Mouse (Mus musculus) spleen, postnatal 4 days (tissue): ENCODE measurements around the gene Frmd4a.
"Not testable (repeated sequence)": the region's sequence is repeated elsewhere in the genome, so short reads cannot be mapped to it uniquely, and the experiment has no call there.

Experiments
- DNase-seq, 2 experiments: peaks; one replicate each; pipeline ENCODE4 v3.0.0; 2022; ENCODE audit warnings: low spot score in 2 of 2

Gene Frmd4a

DNA sequence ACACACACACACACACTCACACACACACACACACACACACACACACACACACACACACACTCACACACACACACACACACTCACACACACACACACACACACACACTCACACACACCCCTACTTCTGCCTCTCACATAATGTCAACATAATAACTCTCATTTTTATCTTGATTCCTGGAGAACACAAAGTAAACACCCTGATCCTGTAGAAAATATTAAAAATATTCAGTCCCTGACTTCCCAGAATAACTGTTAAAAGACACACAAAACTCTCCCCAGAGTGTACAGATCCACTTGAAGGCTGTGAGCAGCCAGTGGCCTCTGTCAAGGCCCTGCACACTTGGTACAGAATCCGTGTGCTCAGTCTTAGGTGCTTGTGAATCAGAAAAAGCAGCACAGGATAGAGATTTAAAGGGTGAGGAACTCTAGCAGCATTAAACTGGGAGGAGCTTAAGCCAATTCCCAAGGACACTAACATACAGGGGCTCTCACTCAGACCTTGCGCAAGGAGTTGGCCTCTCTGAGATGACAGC is 597.6 kb downstream of the Frmd4a start:
- no peak for DNase-seq

DNA sequence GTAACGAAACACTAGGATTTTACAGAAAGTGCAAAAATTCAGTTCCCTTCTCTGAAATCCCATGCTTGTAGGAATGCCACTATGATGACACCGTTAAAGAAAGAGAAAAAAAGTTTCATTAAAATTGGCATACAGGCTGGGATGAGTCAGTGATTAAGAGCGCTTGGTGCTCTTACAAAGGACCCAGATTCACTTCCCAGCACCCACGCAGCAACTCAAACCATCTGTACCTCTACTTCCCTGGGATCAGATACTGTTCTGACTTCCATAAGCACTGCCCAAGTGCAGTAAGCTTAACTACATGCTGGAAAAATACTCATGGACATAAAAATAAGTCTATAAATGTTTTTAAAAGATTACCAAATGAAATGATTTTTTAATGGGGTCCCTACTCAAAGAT is 599.5 kb downstream of the Frmd4a start:
- DNase-seq: no peak

GRCm38 (mm10) chr2:4619126-4619525 is 601.6 kb downstream of the Frmd4a start:
- not testable (repeated sequence) for DNase-seq

GRCm38 (mm10) chr2:4619893-4620593 is 602.5 kb downstream of the Frmd4a start:
- no peak for DNase-seq

GRCm38 (mm10) chr2:4620640-4621401 is 603.3 kb downstream of the Frmd4a start:
- no peak for DNase-seq

- DNase-seq: no peak
Measured at GRCm38 (mm10) chr2:4621471-4621985, 604.0 kb downstream of the Frmd4a start.

DNA sequence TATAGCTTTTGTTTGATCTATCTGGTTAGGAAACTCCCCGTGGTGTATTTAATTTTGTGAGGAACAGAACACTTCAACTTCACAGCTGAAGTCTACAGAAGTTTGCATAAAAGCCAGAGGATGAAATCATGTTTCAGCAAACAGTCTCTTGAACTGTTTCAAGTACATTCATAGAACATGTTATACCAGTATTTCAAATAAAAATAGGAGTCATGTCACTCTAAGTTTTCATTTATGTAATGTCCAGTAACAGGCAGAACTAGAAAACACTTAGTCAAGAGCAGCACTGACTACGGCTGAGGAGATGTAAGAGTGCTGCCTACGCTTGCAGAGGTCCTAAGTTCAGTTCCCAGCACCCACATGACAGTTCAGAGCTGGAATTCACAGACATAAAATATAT is 609.4 kb downstream of the Frmd4a start:
- no peak for DNase-seq

DNA sequence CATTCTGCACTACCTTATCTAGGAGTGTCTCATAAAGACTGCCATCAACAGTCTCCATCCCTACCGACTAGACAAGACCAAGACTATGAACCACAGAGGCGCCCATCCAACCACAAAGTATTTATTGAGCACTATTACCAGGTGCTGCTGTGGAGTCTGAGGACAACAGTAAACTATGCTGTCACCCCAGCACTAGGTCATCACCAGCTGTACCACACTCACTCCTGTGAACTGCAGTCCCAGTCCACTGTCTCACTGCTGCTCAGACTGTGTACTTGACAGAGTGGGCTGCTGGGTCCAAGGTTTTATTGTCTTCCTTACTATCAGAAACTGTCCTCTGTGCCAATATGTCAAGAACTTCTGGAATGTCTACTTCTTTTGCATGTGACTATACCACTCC is 611.4 kb downstream of the Frmd4a start:
- no peak for DNase-seq

GRCm38 (mm10) chr2:4629470-4629869 is 612.0 kb downstream of the Frmd4a start:
- DNase-seq: no peak

GRCm38 (mm10) chr2:4630197-4630835 is 612.8 kb downstream of the Frmd4a start:
- DNase-seq: no peak

- no peak for DNase-seq
Measured at GRCm38 (mm10) chr2:4635804-4636203, 618.3 kb downstream of the Frmd4a start.

GRCm38 (mm10) chr2:4636656-4637055 is 619.1 kb downstream of the Frmd4a start:
- DNase-seq: no peak

DNA sequence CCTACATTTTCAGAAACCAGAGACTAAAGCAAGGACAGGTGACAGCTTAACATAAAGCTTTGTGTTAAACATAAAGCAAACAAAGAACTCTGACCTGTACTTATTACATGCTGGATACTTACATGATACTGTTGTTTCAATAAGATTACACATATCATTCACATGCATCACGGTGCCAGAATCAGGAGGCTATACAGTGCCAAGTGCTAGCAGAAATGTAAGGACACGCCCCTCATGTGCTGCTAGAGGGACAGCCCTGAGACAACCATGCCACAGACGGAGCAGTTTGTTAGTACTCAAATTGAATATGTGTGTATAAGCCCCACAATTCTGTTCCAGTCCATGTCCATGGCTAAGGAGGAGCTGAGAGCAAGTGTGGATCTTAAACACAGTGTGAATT is 620.7 kb downstream of the Frmd4a start:
- DNase-seq: no peak

DNA sequence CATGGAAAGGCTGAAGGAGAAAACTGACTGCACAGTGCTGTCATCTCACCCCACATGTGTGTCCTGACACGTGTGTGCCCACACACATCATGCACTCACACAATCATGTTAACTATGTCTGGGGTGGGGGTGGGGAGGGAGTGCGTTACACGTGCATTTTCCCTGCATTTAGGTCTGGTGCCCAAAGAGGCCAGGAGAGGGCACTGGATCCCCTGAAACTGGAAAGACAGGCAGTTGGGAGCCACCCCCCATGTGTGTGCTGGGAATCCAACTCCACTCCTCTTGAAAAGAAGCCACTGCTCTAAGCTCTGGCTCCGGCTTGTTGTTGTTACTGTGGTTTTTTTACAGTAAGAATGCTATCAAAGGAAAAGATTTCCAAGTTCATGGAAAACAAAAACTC is 627.5 kb downstream of the Frmd4a start:
- no peak for DNase-seq

- no peak for DNase-seq
Measured at GRCm38 (mm10) chr2:4648094-4648493, 630.6 kb downstream of the Frmd4a start.

DNA sequence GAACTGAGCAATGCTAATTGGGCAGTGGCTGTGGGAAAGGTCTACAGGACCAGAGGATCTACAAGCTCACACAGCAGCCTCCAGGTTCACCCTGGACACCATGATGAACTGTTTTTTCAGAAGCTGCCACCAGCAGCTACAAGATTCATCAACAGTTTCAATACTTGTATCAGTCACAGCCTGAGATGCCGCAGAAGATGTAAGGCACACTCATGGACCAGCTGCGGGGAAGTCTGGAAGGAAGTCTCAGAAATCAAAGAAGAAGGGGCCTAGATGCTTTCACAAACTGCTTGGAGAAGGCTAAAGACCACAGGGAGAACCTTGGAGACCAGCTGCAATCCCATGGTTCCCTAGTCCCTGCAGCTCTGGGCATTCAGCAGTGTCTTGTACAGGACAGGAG is 632.1 kb downstream of the Frmd4a start:
- no peak for DNase-seq

DNA sequence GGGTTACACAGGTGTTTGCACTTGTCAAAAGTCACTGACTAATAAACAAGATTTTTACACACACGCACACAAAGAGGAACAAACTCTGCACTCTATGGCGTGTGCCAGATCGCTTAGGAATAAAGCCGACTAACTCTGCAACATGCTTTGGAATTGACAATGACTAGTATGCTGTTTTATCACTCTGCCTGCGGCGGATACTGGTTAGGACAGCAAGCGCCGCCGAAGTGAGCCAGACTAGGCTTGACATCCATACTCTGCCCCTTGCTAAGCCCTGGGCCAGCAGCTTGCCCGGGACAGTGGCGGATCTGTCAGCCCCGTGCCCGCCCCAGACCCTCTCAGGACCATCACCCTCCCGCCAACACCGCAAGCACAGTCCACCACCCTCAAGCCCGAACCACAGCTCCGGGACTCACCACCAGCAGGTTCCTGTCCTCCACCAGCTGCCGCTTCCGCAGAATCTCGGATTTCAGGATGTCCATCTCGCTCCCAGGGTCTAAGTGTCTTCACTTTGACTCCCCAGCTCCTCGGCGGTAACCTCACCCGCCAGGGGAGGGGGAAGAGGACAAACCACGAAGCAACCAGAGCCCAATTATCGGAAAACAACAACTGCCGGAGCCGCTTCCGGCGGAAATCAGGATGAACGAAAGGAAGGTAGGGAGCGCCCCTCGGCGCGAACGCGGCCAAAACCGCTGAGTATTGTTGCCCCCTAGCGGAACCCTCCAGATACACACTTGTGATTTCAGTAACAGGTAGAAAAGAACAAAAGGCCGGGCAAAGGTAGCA is 634.2 kb downstream of the Frmd4a start, which contains the start of gene Prpf18:
Prpf18 (minus strand) TSS at position 614 of the 786 bp plus-strand sequence.
- peak; percentile 90 to 96 for DNase-seq

GRCm38 (mm10) chr2:4660677-4661076 is 643.2 kb downstream of the Frmd4a start:
- DNase-seq: no peak
